ENCODE assay signal across 8 mouse cellular contexts in the genomic region with DNA sequence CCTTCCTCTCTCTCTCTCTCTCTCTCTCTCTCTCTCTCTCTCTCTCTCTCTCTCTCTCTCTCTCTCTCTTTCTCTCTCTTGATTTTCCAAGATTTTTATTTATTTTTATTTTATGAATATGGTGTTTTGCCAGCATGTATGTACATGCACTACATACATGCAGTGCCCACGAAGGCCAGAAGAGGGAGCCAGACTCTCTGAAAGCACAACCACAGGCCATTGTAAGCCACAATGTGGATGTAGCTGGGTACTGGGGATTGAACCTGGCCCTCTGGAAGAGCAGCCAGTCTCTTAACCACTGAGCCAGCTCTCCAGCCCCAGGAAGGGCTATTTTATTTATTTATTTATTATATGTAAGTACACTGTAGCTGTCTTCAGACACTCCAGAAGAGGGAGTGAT. TPM values are rescaled to one million over a fixed set of nuclear protein-coding genes. Genes with fewer than 3 reads are reported as not detected.
DNase-seq lines count a peak whose midpoint lies in the region; ATAC-seq and TF ChIP-seq lines count a peak whose summit lies in the region.

No protein-coding gene starts in this region.

- H3K4me3 ChIP-seq in forebrain, postnatal 0 days (ENCODE audit: low read depth, low read length): no peak overlapping the region
- no peak overlapping the region for H3K4me3 ChIP-seq in forebrain, embryonic 12.5 days (replicated peaks)
- H3K4me3 ChIP-seq in heart, postnatal 0 days (ENCODE audit: low read depth, low read length): no peak overlapping the region

- no peaks in the 10 kb centered on the region for H3K36me3 ChIP-seq in forebrain, postnatal 0 days (ENCODE audit: insufficient read depth)
- H3K36me3 ChIP-seq in forebrain, embryonic 12.5 days (replicated peaks): no peaks in the 10 kb centered on the region
- H3K36me3 ChIP-seq in heart, postnatal 0 days (replicated peaks; ENCODE audit: control insufficient read depth, insufficient read depth, low read length): no peaks in the 10 kb centered on the region

- TF ChIP-seq CTCF in forebrain, postnatal 0 days (IDR thresholded peaks at IDR 0.05; ENCODE audit: low read depth): peak; percentile 78
- peak; percentile 78 for TF ChIP-seq CTCF in heart, postnatal 0 days (IDR thresholded peaks at IDR 0.05; ENCODE audit: low read depth)

- peak; percentile 67 for DNase-seq in forebrain, postnatal 0 days
- peak; percentile 37 for DNase-seq in MN1 (ENCODE audit: low spot score)
- DNase-seq in cerebellum, adult 9-10 months: peak; percentile 67
- DNase-seq in heart, postnatal 0 days (ENCODE audit: low spot score): peak; percentile 29
- peak; percentile 73 to 80 for DNase-seq in left cerebral cortex, adult 18-20 months (ENCODE audit: low spot score in 2 of 2)
- peak; percentile 73 for DNase-seq in mesoderm, embryonic 11.5 days (ENCODE audit: low read depth, low spot score)
- DNase-seq in spleen, postnatal 14 days (ENCODE audit: low spot score in 2 of 2): peak; percentile 35 to 63

- 3% methylated on average over 1 of the region's 1 CpGs for WGBS in forebrain, postnatal 0 days
- WGBS in forebrain, embryonic 12.5 days: 0% methylated on average over 1 of the region's 1 CpGs
- 0% methylated on average over 1 of the region's 1 CpGs for WGBS in heart, postnatal 0 days

- no peak for ATAC-seq in forebrain, postnatal 0 days
- ATAC-seq in forebrain, embryonic 12.5 days (ENCODE audit: low FRiP score): no peak
- no peak for ATAC-seq in heart, postnatal 0 days (ENCODE audit: insufficient read depth, low read depth)

- no peak for TF ChIP-seq EP300 in heart, postnatal 0 days (IDR thresholded peaks at IDR 0.05; ENCODE audit: low read depth)

- no peaks in the 10 kb centered on the region for H3K9me3 ChIP-seq in forebrain, postnatal 0 days (ENCODE audit: low read length)
- no peaks in the 10 kb centered on the region for H3K9me3 ChIP-seq in forebrain, embryonic 12.5 days
- no peaks in the 10 kb centered on the region for H3K9me3 ChIP-seq in heart, postnatal 0 days (replicated peaks; ENCODE audit: control insufficient read depth, low read length)

- no peak overlapping the region for H3K4me2 ChIP-seq in forebrain, postnatal 0 days (ENCODE audit: low read depth)
- no peak overlapping the region for H3K4me2 ChIP-seq in forebrain, embryonic 12.5 days
- no peak overlapping the region for H3K4me2 ChIP-seq in heart, postnatal 0 days (ENCODE audit: low read depth, low read length)

- H3K4me1 ChIP-seq in forebrain, postnatal 0 days (ENCODE audit: insufficient read depth): no peaks in the 10 kb centered on the region
- H3K4me1 ChIP-seq in forebrain, embryonic 12.5 days: peaks cover 6% of the 10 kb centered on the region
- no peaks in the 10 kb centered on the region for H3K4me1 ChIP-seq in heart, postnatal 0 days (ENCODE audit: control insufficient read depth, insufficient read depth)

- H3K27ac ChIP-seq in forebrain, postnatal 0 days (ENCODE audit: low read depth, low read length): no peak overlapping the region
- no peak overlapping the region for H3K27ac ChIP-seq in forebrain, embryonic 12.5 days
- H3K27ac ChIP-seq in heart, postnatal 0 days (ENCODE audit: low read depth): no peak overlapping the region

- H3K27me3 ChIP-seq in forebrain, postnatal 0 days (ENCODE audit: insufficient read depth, low read length): no peaks in the 10 kb centered on the region
- no peaks in the 10 kb centered on the region for H3K27me3 ChIP-seq in forebrain, embryonic 12.5 days
- no peaks in the 10 kb centered on the region for H3K27me3 ChIP-seq in heart, postnatal 0 days (ENCODE audit: control insufficient read depth, insufficient read depth, low read length)

- no peak overlapping the region for H3K9ac ChIP-seq in forebrain, postnatal 0 days
- no peak overlapping the region for H3K9ac ChIP-seq in forebrain, embryonic 12.5 days
- no peak overlapping the region for H3K9ac ChIP-seq in heart, postnatal 0 days (replicated peaks; ENCODE audit: low read depth, low read length)

RNA-seq across cellular contexts. Expression of a gene that starts 11.1 kb away (rescaled TPM):
- total RNA-seq in forebrain, postnatal 0 days (2014; rRNA removed): 0.19 TPM in 1 of 2 replicates, not detected in the other
- polyA plus RNA-seq in forebrain, postnatal 0 days (2015; fragmentation: Nextera tagmentation; extraction: Ambion mirVana): 0.13 and 0.53 TPM in 2 replicates
- not detected in 2 replicates for polyA plus RNA-seq in forebrain, embryonic 12.5 days (2016; fragmentation: Nextera tagmentation; extraction: Ambion mirVana)
- total RNA-seq in heart, postnatal 0 days (2014; rRNA removed; ENCODE audit: low replicate concordance): not detected in 2 replicates
- not detected in 2 replicates for polyA plus RNA-seq in heart, postnatal 0 days (2015; fragmentation: Nextera tagmentation; extraction: Ambion mirVana)
- under 1 TPM in 1 of 2 experiments, not detected in 1; 0.45 TPM for total RNA-seq in left cerebral cortex, adult 18-20 months (2021)

RNA-seq across cellular contexts. Expression of a gene that starts 14.2 kb away (rescaled TPM):
- total RNA-seq in forebrain, postnatal 0 days (2014; rRNA removed): not detected in 2 replicates
- polyA plus RNA-seq in forebrain, postnatal 0 days (2015; fragmentation: Nextera tagmentation; extraction: Ambion mirVana): not detected in 2 replicates
- polyA plus RNA-seq in forebrain, embryonic 12.5 days (2016; fragmentation: Nextera tagmentation; extraction: Ambion mirVana): not detected in 2 replicates
- total RNA-seq in heart, postnatal 0 days (2014; rRNA removed; ENCODE audit: low replicate concordance): not detected in 2 replicates
- not detected in 2 replicates for polyA plus RNA-seq in heart, postnatal 0 days (2015; fragmentation: Nextera tagmentation; extraction: Ambion mirVana)
- not detected for total RNA-seq in left cerebral cortex, adult 18-20 months (2021)

RNA-seq across cellular contexts. Expression of a gene that starts 27.8 kb away (rescaled TPM):
- total RNA-seq in forebrain, postnatal 0 days (2014; rRNA removed): not detected in 2 replicates
- polyA plus RNA-seq in forebrain, postnatal 0 days (2015; fragmentation: Nextera tagmentation; extraction: Ambion mirVana): not detected in 2 replicates
- not detected in 2 replicates for polyA plus RNA-seq in forebrain, embryonic 12.5 days (2016; fragmentation: Nextera tagmentation; extraction: Ambion mirVana)
- total RNA-seq in heart, postnatal 0 days (2014; rRNA removed; ENCODE audit: low replicate concordance): not detected in 2 replicates
- polyA plus RNA-seq in heart, postnatal 0 days (2015; fragmentation: Nextera tagmentation; extraction: Ambion mirVana): not detected in 2 replicates
- not detected for total RNA-seq in left cerebral cortex, adult 18-20 months (2021)

RNA-seq across cellular contexts. Expression of a gene that starts 28.7 kb away (rescaled TPM):
- total RNA-seq in forebrain, postnatal 0 days (2014; rRNA removed): not detected in 2 replicates
- polyA plus RNA-seq in forebrain, postnatal 0 days (2015; fragmentation: Nextera tagmentation; extraction: Ambion mirVana): 0.10 TPM in 1 of 2 replicates, not detected in the other
- 0.33 and 0.35 TPM in 2 replicates for polyA plus RNA-seq in forebrain, embryonic 12.5 days (2016; fragmentation: Nextera tagmentation; extraction: Ambion mirVana)
- total RNA-seq in heart, postnatal 0 days (2014; rRNA removed; ENCODE audit: low replicate concordance): 0.15 TPM in 1 of 2 replicates, not detected in the other
- polyA plus RNA-seq in heart, postnatal 0 days (2015; fragmentation: Nextera tagmentation; extraction: Ambion mirVana): not detected in 2 replicates
- total RNA-seq in left cerebral cortex, adult 18-20 months (2021): 1 to 10 TPM; 1.5 to 2.0 TPM

RNA-seq across cellular contexts. Expression of a gene that starts 52.0 kb away (rescaled TPM):
- not detected in 2 replicates for total RNA-seq in forebrain, postnatal 0 days (2014; rRNA removed)
- polyA plus RNA-seq in forebrain, postnatal 0 days (2015; fragmentation: Nextera tagmentation; extraction: Ambion mirVana): not detected in 2 replicates
- not detected in 2 replicates for polyA plus RNA-seq in forebrain, embryonic 12.5 days (2016; fragmentation: Nextera tagmentation; extraction: Ambion mirVana)
- not detected in 2 replicates for total RNA-seq in heart, postnatal 0 days (2014; rRNA removed; ENCODE audit: low replicate concordance)
- not detected in 2 replicates for polyA plus RNA-seq in heart, postnatal 0 days (2015; fragmentation: Nextera tagmentation; extraction: Ambion mirVana)
- total RNA-seq in left cerebral cortex, adult 18-20 months (2021): not detected
